Mouse (Mus musculus) hindlimb bud, embryonic 11.5 days (tissue): ENCODE measurements at regions not wholly inside any gene's neighbourhood (a gene's known extent, or its start where the extent isn't known, plus 50 kb on each side); places are given as distances from the start of the nearest gene placed in this dataset.

Source experiments
- DNase-seq: peaks from one replicate; pipeline ENCODE4 v3.0.0-alpha.2; 2012; ENCODE audit warnings: low read depth, low spot score; ENCODE audit errors: extremely low spot score

DNA sequence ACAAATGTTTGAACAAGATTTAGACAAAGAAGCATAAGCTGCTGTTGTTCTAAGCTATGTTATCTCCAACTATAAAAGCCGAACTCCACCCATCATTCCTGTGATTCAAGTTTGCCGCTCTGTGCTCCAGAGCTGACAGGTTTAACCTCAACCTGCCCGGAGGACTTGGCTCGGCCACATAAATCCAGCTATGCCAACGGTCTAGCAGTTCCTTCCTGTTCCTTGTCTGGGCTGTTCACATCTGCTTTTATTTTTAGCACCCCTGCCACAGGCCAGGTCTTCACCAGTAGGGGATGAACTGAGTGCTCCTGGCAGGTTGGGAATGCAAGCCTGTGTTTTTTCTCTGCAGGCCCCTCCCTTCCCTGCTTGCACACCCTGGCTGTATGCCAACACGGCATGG, 51.8 kb upstream of the Gpr12 start:
- DNase-seq: no peak
